Mouse (Mus musculus) stomach, embryonic 16.5 days (tissue): ENCODE data around the gene Ctla4. TPM values are rescaled to one million over a fixed set of nuclear protein-coding genes. Genes with fewer than 3 reads are reported as not detected.

Experiments
- ATAC-seq: fragments of 200-750 bp; cut with Nextera tagmentation; 2 replicates; pipeline ENCODE4 v1.8.0; 2017; ENCODE audit warnings: moderate number of reproducible peaks, moderate TSS enrichment; ENCODE audit not compliant: insufficient read depth, low FRiP score
- H3K27ac ChIP-seq: fragments of 300-500 bp; sonication (generic); 2 replicates; pipeline ENCODE4 v1.5.1; 2014; ENCODE audit warnings: low read length
- H3K27me3 ChIP-seq: fragments of 300-500 bp; sonication (generic); 2 replicates; pipeline ENCODE4 v1.6.1; 2014; ENCODE audit warnings: low read length, control low read depth, mixed read lengths; ENCODE audit not compliant: control insufficient read depth, insufficient read depth
- H3K36me3 ChIP-seq: fragments of 300-500 bp; sonication (generic); 2 replicates; pipeline ENCODE4 v1.6.1; 2014; ENCODE audit warnings: low read length; ENCODE audit not compliant: control insufficient read depth, insufficient read depth
- H3K4me1 ChIP-seq: fragments of 300-500 bp; sonication (generic); 2 replicates; pipeline ENCODE4 v1.6.1; 2014; ENCODE audit warnings: low read length, control low read depth, mixed read lengths; ENCODE audit not compliant: control insufficient read depth, insufficient read depth
- H3K4me2 ChIP-seq: fragments of 300-500 bp; sonication (generic); 2 replicates; pipeline ENCODE4 v1.6.1; 2014; ENCODE audit warnings: low read depth, low read length, mixed read lengths
- H3K4me3 ChIP-seq: fragments of 300-500 bp; sonication (generic); replicated peaks from 2 replicates; pipeline ENCODE4 v1.5.1; 2014; ENCODE audit warnings: mild to moderate bottlenecking, low read length
- H3K9ac ChIP-seq: fragments of 300-500 bp; sonication (generic); 2 replicates; pipeline ENCODE4 v1.6.1; 2014; ENCODE audit warnings: low read length
- H3K9me3 ChIP-seq: fragments of 300-500 bp; sonication (generic); replicated peaks from 2 replicates; pipeline ENCODE4 v1.6.1; 2016; ENCODE audit warnings: low read length, control low read depth; ENCODE audit not compliant: control insufficient read depth
- WGBS: fragments of 180-500 bp; shearing (Covaris S2); extraction: QIAGEN DNeasy Blood & Tissue Kit; methylation state at CpG from one replicate; pipeline ENCODE4 v1.1.7; 2014; 5-methylcytosine and 5-hydroxymethylcytosine counted together
- polyA plus RNA-seq: library from polyadenylated mRNA; unstranded; fragments of >200 nt; fragmentation: Nextera tagmentation; extraction: Ambion mirVana; gene quantifications from 2 replicates; pipeline ENCODE4 v1.2.1, GENCODE M21; 2015

The Ctla4 gene
- polyA plus RNA-seq, result not detected in 2 replicates

- no peak within 1 kb of the TSS for H3K4me3 ChIP-seq
- H3K9me3 ChIP-seq, result no peaks in the 10 kb centered on the region
- H3K36me3 ChIP-seq, result no peaks in the 10 kb centered on the region
- H3K4me2 ChIP-seq, result no peak within 1 kb of the TSS
- H3K4me1 ChIP-seq, result no peaks in the 10 kb centered on the region
- ATAC-seq, result no peak
- 83% methylated on average over 7 of the region's 7 CpGs for WGBS
- H3K27ac ChIP-seq, result no peak within 1 kb of the TSS
- H3K27me3 ChIP-seq, result no peaks in the 10 kb centered on the region
- H3K9ac ChIP-seq, result no peak within 1 kb of the TSS
Measured at GRCm38 (mm10) chr1:60886981-60887380, at the start of gene Ctla4. Gene Ctla4, plus strand, starts transcription at chr1:60887000.

DNA sequence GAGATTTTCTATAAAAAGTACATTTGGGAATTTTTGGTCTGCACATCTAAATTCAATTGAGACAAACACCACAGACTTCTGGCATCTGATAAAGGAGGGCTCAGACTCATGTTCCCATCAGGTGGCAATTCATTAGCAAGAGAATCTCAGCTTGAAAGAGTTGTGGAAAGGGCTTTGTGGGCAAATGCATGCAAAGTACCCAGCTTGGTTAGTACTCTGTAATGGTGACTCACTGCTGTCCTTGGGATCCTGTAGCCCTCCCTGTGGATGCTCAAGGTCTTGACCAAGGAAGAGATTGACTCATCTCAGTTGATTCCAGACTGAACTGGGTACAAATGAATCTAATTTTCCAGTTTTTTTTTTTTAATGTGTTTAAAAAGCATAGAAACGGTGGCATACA is 47.6 kb upstream of the Ctla4 start:
- H3K4me3 ChIP-seq, result no peak overlapping the region
- H3K4me2 ChIP-seq, result no peak overlapping the region
- no peaks in the 10 kb centered on the region for H3K4me1 ChIP-seq
- WGBS, result 87% methylated on average over 1 of the region's 1 CpGs
- H3K27ac ChIP-seq, result no peak overlapping the region
- H3K9me3 ChIP-seq, result no peaks in the 10 kb centered on the region
- ATAC-seq, result no peak
- no peaks in the 10 kb centered on the region for H3K36me3 ChIP-seq
- H3K27me3 ChIP-seq, result no peaks in the 10 kb centered on the region
- no peak overlapping the region for H3K9ac ChIP-seq

- Histone ChIP-seq H3K9me3 (no peaks in the 10 kb centered on the region), H3K27me3 (no peaks in the 10 kb centered on the region), H3K36me3 (no peaks in the 10 kb centered on the region), H3K9ac (no peak overlapping the region), H3K4me2 (no peak overlapping the region), H3K27ac (no peak overlapping the region), H3K4me1 (no peaks in the 10 kb centered on the region), H3K4me3 (no peak overlapping the region)
- ATAC-seq, result no peak
- WGBS, result 79% methylated on average over 7 of the region's 7 CpGs
Measured at GRCm38 (mm10) chr1:60845318-60846060, 41.3 kb upstream of the Ctla4 start.

DNA sequence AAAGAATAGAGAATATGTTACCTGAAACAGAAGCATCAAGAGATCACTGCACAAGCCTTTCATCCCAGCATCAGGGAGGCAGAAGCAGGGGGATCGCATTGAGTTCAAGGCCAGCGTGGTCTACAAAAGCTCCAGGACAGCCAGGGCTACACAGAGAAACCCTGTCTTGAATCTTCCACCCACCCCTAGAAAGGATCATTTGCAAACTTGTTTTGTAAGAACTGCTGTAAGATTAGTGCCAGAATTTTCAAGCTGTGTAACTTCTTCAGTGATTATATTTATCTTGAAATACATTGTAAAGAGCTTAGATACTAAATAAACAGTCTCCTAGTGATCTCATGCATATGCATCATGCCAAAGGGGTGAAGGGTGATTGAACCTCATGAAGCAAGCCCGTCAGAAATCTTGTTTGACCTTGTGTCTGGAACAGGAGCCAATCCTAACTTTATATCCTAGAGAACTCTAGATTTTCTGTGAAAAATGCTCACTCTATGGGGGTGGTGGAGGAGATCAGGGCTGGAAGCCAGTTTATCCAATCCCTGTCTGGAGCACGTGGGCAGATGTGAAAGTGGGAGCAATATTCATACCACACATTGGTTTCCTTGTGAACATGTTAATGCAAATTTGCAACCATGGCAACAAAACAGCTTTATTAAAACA is 40.1 kb upstream of the Ctla4 start:
- H3K36me3 ChIP-seq, result no peaks in the 10 kb centered on the region
- no peak overlapping the region for H3K9ac ChIP-seq
- H3K27ac ChIP-seq, result peak overlapping the region; percentile 14; the same call in 1 of the 2 replicates
- no peaks in the 10 kb centered on the region for H3K27me3 ChIP-seq
- H3K4me1 ChIP-seq, result no peaks in the 10 kb centered on the region
- H3K4me2 ChIP-seq, result no peak overlapping the region
- peak; percentile 47; the same call in 1 of the 2 replicates for ATAC-seq
- no peak overlapping the region for H3K4me3 ChIP-seq
- WGBS, result 58% methylated on average over 4 of the region's 4 CpGs
- no peaks in the 10 kb centered on the region for H3K9me3 ChIP-seq

DNA sequence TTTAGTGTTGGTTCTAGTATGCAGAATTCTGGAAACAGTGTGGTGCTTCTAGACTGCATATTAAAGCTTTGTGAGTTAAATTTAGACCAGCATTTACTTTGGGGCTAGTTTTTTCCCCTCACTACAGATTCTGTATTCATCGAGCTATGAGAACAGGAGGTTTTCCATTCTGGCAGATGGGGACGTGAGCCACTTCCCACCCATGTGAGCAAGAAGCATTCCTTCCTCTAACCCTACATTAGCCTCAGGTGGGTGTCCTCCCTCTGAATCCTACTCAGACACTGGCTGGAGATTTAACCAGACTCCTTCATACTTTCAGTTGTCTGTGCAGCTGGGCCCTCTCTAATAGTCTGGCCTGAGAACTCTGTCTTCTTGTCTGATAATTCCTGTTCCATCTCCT is 37.7 kb upstream of the Ctla4 start:
- no peaks in the 10 kb centered on the region for H3K9me3 ChIP-seq
- WGBS, result 84% methylated on average over 2 of the region's 2 CpGs
- H3K4me2 ChIP-seq, result no peak overlapping the region
- no peaks in the 10 kb centered on the region for H3K4me1 ChIP-seq
- no peaks in the 10 kb centered on the region for H3K27me3 ChIP-seq
- no peak overlapping the region for H3K4me3 ChIP-seq
- H3K36me3 ChIP-seq, result no peaks in the 10 kb centered on the region
- ATAC-seq, result no peak
- no peak overlapping the region for H3K9ac ChIP-seq
- no peak overlapping the region for H3K27ac ChIP-seq

- ATAC-seq, result no peak
- WGBS, result 86% methylated on average over 4 of the region's 4 CpGs
Measured at GRCm38 (mm10) chr1:60849816-60850215, 37.0 kb upstream of the Ctla4 start.

DNA sequence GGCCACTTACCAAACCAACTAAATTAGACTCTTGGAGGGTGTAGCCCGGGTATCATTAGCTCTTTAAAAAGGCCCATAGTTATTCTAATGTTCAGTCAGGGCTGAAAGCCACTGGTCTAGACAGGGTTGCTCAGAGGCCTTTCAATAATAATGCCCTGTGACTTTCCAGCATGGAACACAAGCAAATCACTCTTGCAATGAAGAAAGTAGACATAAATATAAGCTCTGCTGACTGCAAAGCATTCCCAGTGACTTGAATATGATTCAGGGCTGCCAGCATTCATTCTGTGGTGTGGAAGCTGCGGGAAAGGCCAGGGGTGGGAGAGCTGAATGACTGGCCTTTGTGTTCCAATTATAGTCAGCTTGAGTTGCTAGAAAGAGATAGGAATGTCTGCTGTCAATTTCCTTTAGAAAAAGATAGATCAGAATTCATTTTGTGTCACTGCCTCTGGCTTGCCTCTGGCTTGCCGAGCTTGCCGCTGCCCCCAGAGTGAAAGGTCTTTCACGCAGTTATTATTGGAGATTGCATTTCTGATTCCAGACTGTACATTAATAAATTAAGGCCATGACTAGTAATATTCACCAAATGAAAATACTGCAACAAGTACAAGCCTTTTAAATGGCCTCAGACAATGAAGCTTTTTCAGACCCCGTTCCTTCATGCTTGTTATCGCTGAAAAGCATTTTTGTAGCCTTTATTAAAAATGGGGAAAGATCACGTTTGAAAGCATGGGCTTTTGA is 35.6 kb upstream of the Ctla4 start:
- ATAC-seq, result no peak
- no peak overlapping the region for H3K27ac ChIP-seq
- WGBS, result 77% methylated on average over 8 of the region's 8 CpGs
- H3K27me3 ChIP-seq, result no peaks in the 10 kb centered on the region
- H3K9me3 ChIP-seq, result no peaks in the 10 kb centered on the region
- H3K36me3 ChIP-seq, result no peaks in the 10 kb centered on the region
- H3K4me3 ChIP-seq, result no peak overlapping the region
- H3K9ac ChIP-seq, result no peak overlapping the region
- H3K4me2 ChIP-seq, result no peak overlapping the region
- H3K4me1 ChIP-seq, result no peaks in the 10 kb centered on the region

More at GRCm38 (mm10) chr1:60849816-60850215, 37.0 kb upstream of the Ctla4 start:
- Histone ChIP-seq H3K27me3 (no peaks in the 10 kb centered on the region), H3K4me1 (no peaks in the 10 kb centered on the region), H3K27ac (no peak overlapping the region), H3K4me2 (no peak overlapping the region), H3K9ac (no peak overlapping the region), H3K36me3 (no peaks in the 10 kb centered on the region), H3K4me3 (no peak overlapping the region), H3K9me3 (no peaks in the 10 kb centered on the region)

DNA sequence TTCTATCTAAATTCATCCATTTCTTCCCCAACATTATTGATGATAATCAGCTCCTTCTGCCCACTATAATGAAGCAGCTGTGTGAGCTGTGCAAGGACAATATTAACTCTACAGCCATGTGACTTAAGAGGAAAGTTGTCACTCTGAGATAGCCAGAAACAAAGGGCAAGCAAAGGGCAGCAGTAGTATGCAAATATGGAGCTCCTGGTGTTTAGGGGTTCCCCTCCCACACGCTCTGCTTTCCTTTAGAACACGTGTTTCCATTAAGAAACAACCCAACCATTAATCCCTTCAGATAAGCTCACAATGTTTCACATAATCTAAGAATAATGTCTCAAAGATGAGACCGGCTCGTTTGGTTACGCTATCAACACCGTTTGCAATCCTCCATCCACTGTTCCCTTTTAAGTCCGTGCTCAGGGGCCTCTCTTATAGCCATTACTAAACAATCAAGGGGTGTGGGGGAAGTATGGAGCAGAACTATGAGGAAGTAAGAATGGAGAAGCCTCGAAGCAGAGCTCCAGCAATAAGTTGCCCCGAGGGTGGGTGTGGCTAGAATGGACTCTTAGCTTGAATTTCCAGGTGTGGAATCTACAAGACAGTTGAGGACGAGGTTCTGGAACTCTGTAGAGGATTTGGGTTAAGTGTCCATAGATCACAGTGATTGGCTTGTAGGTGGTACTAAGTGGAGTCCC is 34.6 kb upstream of the Ctla4 start:
- Histone ChIP-seq H3K4me3 (no peak overlapping the region), H3K27ac (no peak overlapping the region), H3K36me3 (no peaks in the 10 kb centered on the region), H3K4me1 (no peaks in the 10 kb centered on the region), H3K9ac (no peak overlapping the region), H3K4me2 (no peak overlapping the region), H3K27me3 (no peaks in the 10 kb centered on the region), H3K9me3 (no peaks in the 10 kb centered on the region)
- peak; percentile 47; the same call in 1 of the 2 replicates for ATAC-seq
- WGBS, result 46% methylated on average over 10 of the region's 10 CpGs
